Mouse (Mus musculus) right cerebral cortex, postnatal 4 days (tissue): ENCODE measurements around the gene Hvcn1.

Experiments used
- DNase-seq: peaks from one replicate; pipeline ENCODE4 v3.0.0-alpha.2; 2022

Gene Hvcn1

GRCm38 (mm10) chr5:122237200-122237599 lies 30.6 kb downstream of the Hvcn1 start:
- no peak for DNase-seq

DNA sequence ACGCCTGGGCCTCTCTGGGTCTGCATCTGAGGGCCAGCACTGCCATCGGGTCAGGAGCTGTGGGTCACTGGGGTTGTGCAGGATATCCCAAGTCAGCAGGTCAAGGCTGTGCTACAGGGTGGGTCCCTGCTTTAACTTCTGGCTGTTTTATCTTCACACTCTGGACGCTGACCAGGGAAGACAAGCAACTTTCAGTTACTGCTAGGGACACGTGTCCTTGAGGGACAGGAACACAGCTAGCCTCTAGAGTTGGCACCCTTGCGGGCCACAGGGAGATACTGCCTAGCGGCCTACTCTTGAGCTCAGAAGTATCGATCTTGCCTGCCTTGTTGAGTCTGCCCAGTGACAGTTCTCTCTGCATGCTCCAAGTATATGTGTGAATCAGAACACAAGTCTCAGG lies 33.0 kb downstream of the Hvcn1 start:
- DNase-seq = no peak

GRCm38 (mm10) chr5:122240521-122240920 lies 33.9 kb downstream of the Hvcn1 start:
- DNase-seq = no peak

DNA sequence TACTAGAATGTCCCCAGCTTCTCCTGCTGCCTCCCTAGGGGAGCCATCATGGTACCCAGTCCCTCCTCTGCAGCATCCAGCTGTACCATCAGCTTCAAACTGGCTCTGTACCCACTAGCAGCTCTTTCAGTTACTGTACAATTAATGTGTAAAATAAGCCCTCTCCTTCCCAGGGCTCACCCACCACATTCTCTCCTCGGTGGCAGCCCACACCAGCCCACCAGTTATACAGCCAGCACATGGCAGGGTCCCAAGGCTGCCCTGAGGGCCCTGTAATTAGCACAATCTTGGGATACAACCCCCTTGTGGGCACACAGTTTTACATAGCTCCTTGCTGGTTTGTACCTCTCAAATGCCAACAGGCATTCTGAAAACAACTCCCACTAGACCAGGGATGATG lies 34.4 kb downstream of the Hvcn1 start:
- no peak for DNase-seq

GRCm38 (mm10) chr5:122242521-122243123 lies 36.0 kb downstream of the Hvcn1 start:
- no peak for DNase-seq

DNA sequence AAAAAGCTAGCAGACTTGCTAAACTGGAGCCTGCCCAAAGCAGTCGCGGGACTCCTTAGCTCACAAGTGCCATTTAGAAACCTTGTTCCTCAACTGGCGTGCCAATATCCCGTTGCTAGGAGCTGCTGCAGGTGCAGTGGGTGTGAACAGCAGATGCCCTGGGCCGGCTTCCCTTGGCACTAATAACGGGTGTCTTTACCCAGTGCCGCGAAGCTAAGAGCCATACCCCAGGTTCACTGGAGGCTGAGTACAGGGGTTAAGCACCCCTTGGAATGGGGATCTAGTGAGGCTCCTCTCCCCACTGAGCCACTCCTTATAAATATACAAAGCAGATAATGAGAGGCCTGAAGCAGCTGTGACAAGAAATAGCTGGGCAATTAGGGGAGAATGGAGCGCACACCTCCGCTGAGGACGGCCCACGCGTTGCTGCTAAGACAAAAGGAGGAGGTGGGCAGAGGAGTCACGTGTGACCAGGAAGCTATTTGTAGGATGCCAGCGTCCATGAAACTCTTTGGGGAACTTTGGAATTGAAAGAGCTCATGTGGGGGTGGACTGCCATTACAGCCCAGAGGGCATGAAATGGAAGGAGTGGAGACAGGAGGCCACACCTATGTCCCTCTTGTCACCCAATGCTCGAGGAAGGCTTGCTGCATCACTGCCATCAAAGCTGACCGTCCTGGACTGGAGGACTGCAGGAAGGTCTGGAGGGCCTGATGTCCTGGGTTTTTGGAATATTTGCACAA lies 37.3 kb downstream of the Hvcn1 start:
- DNase-seq = no peak

DNA sequence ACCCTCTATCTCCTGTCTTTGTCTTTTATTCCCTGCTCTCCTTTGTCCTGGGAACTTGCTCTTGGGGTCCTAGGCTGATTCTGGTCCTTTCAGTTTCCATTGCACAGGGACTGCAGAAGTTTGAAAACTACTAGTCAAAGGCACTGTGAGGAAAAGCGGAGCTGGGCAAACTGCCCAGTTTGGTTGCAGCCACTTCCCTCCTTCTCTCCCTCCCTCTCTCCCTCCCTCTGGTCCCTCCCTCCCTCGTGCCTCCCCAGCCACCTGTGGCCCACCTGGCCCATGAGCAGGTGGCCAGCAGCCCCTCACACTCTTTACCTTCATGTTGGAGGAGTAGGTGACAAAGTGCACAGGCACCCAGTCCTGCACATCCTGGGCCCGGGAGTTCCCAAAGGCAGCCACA lies 38.6 kb downstream of the Hvcn1 start:
- peak; percentile 39 for DNase-seq

DNA sequence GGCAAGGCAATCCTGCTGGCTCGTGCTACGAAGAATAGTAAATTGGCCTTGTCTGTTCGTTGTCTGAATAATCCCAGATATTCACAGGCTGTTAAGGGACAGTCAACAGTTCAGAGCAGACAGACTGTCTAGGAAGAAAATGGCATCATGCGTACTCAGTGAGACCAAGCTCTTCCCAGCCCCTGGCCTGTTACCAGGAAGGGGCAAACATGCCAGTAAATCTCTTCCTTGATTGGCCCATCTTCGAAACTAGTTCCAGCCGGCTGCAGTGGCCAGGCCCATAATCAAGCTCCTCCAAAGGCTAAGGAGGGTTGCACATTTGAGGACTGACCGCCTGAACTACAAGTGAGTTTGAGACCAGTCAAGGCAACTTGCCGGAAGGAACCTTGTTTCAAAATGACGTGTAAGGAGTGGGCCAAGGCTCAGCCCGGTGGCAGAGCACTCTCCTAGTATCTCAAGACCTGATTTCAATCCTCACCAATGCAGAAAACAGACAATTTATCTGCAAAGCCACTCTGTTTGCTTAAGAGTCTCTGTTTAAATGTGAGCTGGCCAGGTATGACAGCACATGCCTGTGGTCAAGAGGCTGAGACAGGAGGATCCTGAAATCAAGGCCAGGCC lies 40.1 kb downstream of the Hvcn1 start:
- DNase-seq = no peak

DNA sequence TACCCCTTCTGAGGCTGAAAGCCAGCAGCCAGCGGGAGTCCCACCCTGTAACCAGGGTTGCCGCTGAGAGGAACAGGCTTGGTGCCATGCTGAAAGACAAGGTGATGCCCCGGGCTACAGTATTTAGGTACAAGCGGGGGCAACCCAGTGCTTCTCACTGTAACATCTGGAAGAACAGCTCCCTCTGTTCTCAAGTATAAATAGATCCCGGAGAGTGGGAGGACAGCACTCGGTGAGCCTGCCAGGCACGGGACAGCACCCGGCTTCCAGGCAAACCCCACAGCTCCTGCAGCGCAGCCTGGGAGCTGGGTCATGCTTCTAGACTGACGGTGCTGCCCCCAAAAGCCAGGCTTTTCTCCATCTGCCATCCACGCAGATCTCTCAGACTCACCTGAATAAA lies 40.9 kb downstream of the Hvcn1 start:
- no peak for DNase-seq

GRCm38 (mm10) chr5:122247934-122248333 lies 41.3 kb downstream of the Hvcn1 start:
- no peak for DNase-seq

GRCm38 (mm10) chr5:122249281-122249680 lies 42.7 kb downstream of the Hvcn1 start:
- DNase-seq = no peak

DNA sequence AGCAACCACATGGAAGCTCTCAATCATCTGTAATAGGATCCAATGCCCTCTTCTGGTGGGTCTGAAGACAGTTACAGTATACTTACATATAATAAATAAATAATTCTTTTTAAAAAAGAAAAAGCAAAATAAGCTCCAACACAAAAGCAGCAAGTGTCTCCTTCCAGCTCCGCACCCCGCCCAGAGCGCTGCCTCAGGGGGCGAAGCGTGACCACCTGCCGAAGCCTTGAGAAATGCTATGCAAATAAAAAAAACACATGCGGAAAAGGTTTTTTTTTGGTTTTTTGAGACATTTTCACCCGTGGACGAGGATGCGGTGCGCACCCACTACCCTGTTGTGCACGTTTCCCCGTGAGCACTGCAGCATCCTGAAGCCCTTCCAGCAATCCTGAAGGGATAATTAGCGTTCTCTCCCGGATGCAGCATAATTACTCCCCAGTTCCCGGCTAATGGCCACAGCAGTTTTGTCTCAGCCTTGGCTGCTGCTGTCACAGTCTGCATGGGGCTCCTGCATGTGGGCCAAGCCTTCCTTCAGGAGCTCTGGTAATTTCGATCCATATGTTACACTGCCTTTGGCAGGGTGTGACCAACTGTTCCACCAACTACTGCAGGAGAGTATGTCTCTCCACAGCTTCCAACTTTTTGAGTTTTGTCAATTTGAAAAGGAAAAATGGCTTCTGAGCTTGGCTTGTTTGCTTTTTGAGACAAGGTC lies 45.4 kb downstream of the Hvcn1 start:
- no peak for DNase-seq

DNA sequence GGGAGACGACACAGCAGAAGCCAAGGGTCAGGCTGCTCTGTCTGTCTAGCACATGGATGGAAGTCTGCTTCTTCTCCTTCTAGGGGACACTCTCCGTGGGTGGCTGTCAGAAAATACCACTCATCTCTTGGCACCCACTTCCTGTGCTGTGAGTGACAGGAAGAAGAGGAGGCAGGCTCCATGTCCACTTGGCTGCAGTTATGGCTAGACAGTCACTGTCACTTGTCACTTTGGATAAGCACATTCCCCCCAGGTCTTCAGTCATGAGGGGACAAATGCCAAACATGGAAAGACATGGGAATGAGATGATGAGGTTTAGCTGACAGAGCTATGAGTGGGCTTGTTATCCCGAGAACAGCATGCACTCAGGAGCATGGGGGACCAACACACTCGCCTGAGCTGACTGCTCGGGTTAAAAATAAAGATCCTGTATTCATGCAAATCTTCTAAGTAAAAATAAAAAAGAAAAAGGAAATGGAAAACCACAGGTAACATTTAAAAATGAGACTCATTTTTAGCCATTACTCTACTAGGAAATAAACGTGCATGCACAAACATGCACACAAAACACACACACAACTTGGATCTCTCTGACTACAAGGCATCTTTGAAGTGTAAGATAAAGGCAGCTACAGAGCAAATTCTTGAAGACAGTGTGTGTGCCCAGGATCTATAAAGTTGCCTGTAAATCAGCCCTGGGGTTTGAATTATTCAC lies 51.6 kb downstream of the Hvcn1 start:
- no peak for DNase-seq

GRCm38 (mm10) chr5:122262104-122262503 lies 55.5 kb downstream of the Hvcn1 start:
- DNase-seq = no peak

DNA sequence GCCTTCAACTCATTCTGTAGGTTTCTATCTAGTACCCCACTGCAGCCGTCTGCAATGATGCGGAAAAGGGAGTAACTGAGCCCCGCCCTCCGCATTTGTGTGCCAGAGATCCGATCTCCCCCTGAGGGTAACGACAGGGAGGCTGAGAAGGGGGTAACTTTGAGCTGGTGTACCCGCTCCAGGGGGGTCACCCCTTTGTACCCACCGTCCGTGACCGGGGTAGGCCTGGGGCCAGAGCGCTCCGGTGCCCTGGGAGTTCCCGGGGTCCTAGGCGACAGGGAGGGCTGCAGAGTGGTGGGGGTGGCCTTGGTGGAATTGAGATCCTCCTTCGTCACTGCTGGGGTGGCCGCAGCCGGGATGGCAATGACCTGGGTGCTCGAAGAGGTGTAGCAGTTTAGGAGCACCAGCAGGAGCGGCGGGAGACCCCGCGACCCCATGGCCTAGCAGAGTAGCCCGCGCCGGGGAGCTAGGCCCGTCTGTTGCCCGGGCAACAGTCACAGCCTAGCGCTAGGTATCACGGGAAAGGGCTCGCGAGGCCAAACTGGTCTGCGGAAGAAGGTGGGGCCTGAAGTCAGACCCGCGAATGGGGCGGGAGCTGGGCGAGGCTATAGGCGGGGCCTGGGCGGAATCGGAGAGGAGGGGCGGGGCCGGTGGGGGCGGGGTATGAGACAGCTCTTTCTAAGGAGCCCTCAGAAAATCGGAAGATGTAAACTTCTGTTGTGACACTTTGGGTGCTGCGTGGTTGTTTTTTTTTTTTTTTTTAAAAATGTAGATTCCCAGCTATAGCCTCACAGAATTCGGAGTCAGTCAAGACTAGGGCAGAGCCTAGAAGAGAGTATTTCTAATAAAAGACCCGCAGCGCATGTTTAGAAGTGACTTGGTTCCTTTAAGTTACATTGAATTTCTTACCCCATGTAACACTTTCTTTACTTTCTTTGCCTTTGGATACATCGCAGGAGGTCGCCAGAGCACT lies 57.6 kb downstream of the Hvcn1 start, which contains the start of gene Tctn1:
Gene Tctn1, minus strand, starts transcription at position 528 of the 973 bp plus-strand sequence.
- peak; percentile 91 for DNase-seq

GRCm38 (mm10) chr5:122265187-122265586 lies 58.6 kb downstream of the Hvcn1 start:
- DNase-seq = no peak

- no peak for DNase-seq
Measured at GRCm38 (mm10) chr5:122265942-122266341, 59.3 kb downstream of the Hvcn1 start.

GRCm38 (mm10) chr5:122267136-122267535 lies 60.5 kb downstream of the Hvcn1 start:
- no peak for DNase-seq

GRCm38 (mm10) chr5:122267899-122268298 lies 61.3 kb downstream of the Hvcn1 start:
- peak; percentile 76 for DNase-seq

GRCm38 (mm10) chr5:122268858-122269604 lies 62.4 kb downstream of the Hvcn1 start:
- no peak for DNase-seq

GRCm38 (mm10) chr5:122272821-122273220 lies 66.2 kb downstream of the Hvcn1 start:
- DNase-seq = no peak
